Mouse (Mus musculus): ENCODE measurements around the gene 4930596D02Rik. TPM values are rescaled to one million over a fixed set of nuclear protein-coding genes. Genes with fewer than 3 reads are reported as not detected.

4930596D02Rik gene
- not detected for total RNA-seq (2021)
- long read RNA-seq, experiment 1 = 0 reads
- long read RNA-seq, experiment 2 = 0 reads

DNA sequence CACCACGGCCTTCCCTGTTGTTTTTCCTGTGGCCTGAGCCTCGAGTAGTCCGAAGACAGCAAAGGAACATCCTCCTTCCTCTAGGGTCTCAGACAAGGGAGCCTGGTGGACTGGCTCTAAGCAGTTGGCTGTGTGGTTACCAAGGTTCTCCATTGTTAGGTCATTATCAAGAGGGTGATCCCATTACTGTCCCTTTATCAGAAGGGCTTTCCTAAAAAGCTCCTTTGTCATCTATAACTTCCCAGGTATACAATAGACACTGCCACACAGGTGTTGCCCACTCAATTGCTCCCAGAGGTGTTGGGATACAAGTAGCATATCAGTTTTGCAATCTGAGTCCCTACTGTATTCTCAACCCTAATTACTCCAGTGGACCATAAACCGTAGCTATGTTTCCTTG is at the start of gene 4930596D02Rik:
Gene 4930596D02Rik, minus strand, starts transcription at position 101 of the 400 bp plus-strand sequence.
- DNase-seq = no peak
- intact Hi-C loops (cut with DNase I; ENCODE audit: low total_unique reads) = no loop called here

GRCm38 (mm10) chr14:35853254-35853653 is 41.5 kb upstream of the 4930596D02Rik start:
- DNase-seq = no peak
- intact Hi-C loops (cut with DNase I; ENCODE audit: low total_unique reads) = no loop called here

DNA sequence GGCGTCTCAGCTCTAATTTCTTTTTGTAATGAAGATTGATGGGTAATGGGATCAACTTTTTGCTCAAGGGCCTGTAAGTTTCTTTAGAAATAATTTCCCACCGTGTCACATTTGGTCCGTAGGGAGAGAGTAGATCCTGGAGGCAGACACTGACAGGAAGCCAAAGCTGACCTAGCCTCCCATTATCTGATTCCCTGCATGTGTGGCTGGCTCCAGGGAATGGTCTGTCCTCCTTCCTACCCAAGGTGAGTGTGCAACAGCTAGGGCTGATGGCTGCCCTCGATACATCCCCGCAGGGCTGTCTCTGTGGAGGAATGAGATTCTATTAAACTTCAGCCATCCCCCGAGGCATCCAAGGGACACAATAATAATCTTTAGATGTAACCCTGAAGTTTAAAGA is 33.5 kb upstream of the 4930596D02Rik start:
- no peak for DNase-seq
- intact Hi-C loops (cut with DNase I; ENCODE audit: low total_unique reads) = no loop called here

DNA sequence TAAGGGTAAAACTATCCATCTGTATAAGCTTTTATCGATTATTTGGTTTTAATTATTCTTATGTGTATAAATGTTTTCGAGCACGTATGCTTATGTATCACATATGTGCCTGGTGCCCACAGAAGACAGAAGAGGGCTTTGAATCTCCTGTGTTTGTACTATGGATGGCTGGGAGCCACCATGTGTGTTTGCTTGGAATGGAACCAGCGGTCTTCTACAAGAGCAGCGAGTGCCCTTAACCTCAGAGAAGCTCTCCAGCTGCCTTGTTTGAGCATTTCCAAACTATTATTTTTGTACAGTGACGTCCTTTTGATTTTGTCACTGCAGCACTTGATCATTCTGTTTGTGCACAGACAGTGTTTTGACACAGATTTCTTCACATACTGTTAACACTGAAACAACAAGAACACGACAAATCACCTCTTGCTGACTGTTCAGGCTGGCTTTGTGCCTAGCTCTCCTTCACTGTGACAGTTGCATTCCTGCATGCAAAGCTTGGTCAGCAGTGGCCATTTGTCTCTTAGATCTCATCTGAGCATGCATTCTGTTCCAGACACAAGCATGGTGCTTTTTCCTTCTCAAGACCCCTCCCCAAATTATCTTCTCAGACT is 30.4 kb upstream of the 4930596D02Rik start:
- intact Hi-C loops (cut with DNase I; ENCODE audit: low total_unique reads) = no loop called here
- no peak for DNase-seq

DNA sequence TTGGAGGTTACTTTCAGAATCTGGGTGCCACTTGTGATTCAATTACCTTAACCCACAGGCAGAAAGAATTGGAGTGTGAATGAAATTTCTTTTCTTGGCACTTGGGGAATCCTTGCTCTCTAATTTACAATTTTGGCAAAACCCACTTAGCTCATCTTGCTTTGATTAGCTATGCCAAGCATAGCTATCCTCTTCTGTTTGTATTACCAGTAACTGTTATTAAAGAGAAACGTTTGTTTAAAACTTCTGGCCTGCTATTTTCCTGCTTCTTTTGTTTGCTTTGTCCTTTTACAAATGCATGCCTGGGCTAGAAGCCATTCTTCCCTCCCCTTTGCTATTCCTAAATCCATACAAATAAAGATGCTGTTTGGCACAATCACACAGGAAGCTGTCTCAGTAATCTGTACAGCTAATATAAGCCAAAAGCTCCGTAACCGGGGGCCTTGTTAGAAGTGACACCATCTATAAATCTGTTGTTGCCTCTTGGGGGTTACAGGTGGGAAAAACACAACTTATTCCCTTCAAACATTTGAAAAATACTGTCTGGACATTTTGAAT is 19.0 kb downstream of the 4930596D02Rik start:
- no peak for DNase-seq
- intact Hi-C loops (cut with DNase I; ENCODE audit: low total_unique reads) = no loop called here

GRCm38 (mm10) chr14:35780033-35780432 is 31.7 kb downstream of the 4930596D02Rik start:
- DNase-seq = no peak
- intact Hi-C loops (cut with DNase I; ENCODE audit: low total_unique reads) = no loop called here

GRCm38 (mm10) chr14:35773306-35773705 is 38.5 kb downstream of the 4930596D02Rik start:
- no peak for DNase-seq
- intact Hi-C loops (cut with DNase I; ENCODE audit: low total_unique reads) = no loop called here
